Mouse (Mus musculus) CD4-positive, CD25-positive, alpha-beta regulatory T cell, adult 4 months (primary cell): ENCODE measurements around the gene Vav1. TPM values are rescaled to one million over a fixed set of nuclear protein-coding genes. Genes with fewer than 3 reads are reported as not detected.
"Not testable (repeated sequence)": the region's sequence is repeated elsewhere in the genome, so short reads cannot be mapped to it uniquely, and the experiment has no call there.

Experiments used
- ATAC-seq: one replicate; pipeline ENCODE4 v1.8.0; 2017
- polyA plus RNA-seq, 2 experiments: library from polyadenylated mRNA; unstranded; fragments of 100-300 nt; shearing (Covaris generic); gene quantifications; one replicate each; pipeline ENCODE4 v1.2.1; 2017

The Vav1 gene
- polyA plus RNA-seq, 2 experiments from 2014 or later = 88.9 to 130 TPM

DNA sequence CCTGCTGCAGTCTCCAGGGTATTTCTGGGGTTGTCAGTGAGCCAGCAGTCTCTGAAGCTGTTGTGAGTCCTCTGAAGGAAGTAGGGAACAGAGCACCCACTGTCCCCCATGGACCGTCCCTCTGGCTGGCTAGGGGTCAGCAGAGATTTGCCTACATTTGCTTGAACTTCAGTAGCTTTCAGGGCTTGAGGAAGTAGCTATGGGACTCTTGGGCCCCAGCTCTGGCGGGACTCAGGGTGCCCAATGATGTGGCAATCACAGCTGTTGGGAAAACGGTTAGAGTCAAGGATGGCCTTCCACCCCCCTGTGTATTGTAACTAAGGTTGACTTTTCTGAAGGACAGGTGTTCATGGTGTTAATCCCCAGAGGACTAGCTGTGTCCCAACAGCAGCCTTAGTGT lies 1.5 kb downstream of the Vav1 start:
- no peak for ATAC-seq

DNA sequence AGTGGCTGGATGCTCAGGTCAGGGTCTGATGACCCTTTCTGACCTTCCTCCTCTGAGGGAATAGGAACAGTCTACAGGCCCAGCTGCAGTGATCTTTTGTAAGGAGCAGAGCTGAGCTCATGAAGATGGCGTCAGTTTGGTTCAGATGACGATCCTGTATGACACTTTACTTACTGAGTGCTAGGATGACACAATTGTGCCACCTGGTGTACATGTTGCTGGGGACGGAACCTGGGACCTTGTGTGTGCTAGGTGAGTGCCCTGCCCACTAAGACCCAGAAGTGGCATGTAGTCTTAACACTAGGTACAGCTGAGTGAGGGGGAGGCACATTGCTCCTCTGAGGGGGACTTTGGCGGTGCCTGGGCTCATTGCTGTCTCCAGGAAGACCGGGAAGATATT lies 5.0 kb downstream of the Vav1 start:
- ATAC-seq = no peak

DNA sequence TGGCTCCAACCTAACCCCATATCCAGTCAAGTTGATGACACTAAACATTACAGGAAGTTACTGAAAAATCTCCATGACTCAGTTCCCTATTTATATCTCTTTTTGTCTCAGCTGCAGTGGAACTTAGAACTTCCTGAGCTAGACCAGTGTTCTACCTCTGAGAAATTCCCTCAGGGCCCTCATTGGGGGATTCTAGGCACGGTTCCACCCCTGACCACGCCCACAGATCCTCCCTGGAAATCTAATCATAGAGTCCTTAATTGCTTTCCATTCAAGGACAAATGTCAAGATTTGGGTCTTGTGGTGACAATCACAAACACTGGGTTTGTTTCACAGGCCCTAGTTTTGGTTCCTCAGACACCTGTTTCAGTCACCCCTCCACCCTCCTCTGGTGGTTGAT lies 6.2 kb downstream of the Vav1 start:
- no peak for ATAC-seq

DNA sequence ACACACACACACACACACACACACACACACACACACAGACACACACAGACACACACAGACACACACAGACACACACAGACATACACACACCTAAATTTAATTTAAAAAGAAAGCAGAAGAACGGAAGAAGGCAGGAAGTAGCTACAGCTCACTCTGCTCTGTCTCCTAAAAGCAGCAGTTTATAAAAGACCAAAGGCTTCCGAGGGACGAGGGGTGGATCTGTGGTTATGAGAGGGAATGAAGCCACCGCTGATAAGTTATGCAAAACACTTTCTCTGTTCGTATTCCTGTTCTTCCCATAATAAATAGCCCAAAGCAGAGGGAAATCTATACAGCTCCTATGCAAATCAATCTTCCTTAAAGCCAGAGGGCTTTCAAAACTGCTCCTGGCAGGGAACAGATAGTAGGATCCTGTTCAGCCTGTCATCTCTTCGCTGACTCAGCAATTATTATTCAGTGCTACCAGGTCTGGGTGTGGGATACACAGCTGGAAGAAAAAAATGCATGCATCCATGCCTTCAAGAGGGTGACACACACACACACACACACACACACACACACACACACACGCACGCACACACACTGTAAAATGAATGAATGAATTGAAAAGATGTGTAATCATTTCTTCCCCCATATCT lies 7.9 kb downstream of the Vav1 start:
- ATAC-seq = peak; percentile 68

DNA sequence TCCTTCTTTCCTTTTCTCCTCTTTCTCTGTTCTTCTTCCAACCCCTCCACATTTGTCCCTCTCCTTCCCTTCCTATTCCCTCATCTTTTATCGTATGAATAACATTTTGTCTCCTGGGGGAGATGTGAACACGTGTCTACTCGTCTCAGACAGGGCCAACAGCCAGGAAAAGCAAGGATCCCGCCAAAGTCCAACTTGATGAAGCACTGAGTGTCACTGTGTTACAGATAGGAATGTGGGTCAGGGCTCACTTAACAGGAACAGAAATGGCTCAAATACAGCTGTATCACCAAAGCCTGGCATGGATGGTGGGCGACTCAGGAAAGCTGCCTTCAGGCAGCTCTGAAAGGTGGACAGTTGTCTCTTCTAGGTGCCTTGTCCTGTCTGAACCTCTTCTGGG lies 10.4 kb downstream of the Vav1 start:
- ATAC-seq = no peak

DNA sequence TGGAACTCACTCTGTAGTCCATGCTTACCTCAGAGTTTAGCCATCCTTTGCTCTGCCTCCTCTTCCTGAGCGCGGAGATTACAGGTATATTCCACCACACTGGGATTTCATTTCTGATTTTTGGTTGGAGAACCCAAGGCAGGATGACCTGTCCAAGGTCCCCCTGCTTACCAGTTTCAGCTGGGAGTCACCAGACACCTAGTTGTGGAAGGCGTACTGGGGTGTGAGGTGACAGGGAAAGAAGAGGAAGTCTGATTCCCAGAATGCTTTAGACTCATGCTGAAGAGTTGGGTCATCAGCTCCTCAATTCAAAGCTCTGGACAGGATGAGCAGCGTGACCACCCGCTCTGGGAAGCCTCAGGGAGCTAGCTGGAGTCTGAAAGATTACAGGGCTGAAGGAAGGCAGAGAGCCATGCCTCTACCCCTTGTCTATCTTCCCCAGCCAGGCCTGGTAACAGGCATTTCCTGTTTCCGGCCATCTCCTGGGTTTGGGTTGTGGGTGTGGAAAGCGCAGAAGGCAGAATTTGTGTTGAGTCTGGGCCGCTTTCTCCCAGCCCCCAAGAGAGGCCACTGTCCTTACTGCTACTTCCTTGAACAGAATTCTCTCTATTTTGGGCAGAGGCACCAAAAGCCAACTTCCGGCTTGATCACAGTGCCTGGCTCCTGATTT lies 11.2 kb downstream of the Vav1 start:
- ATAC-seq = peak; percentile 63

DNA sequence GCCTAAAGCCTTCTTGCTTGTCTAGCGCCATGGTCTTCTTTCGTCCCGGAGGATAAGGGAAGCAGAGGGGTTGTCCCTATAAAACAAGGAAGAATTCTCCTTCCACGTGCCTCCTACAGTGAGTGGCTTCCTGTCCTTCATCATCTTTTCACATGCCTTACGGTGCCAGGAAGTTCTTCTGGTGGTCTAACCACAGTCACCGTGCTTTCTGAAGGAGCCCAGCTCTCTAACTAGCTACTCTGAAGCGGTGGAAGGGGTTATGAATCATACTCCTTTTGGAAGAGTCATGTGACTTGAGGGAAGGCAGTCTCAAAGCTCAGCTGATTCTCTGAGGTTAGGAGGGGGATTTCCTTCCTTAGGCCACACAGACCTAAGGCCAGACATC lies 11.8 kb downstream of the Vav1 start:
- peak; percentile 55 for ATAC-seq

DNA sequence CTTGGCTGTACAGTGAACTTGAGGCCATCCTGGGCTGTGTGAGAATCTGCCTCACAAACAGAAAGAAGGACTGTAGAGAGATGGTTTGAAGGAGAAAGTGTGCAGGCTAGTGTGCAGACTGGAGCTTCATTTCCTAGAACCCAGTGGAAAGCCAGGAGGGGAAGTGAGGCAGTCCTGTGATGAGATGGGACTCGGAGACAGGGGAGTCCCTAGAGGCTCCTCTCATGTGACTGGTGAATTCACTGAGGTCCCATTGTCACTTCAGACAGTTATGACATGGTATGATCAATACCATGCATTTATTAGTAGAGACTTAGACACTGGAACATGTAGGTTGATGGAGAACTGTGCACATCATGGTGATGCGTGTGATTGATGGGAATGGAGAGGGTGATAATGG lies 13.4 kb downstream of the Vav1 start:
- ATAC-seq = no peak

DNA sequence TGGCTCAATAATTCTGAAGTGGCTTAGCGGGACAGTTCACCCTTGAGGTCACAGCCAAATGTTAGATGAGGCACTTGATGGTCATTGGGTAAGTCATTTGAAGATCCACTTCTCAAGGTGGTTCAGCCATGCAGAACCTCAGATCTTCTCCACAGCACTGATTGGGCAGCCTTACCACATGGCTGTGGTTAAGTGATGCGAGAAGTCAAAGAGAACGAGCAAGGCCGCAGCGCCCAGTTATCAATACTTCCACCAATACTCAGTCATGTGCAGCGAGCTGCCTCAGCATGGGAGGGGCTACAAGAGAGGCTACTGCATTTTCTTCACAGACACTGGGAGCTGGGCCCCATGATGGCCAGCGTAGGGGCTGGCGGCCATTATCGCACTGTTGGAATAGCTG lies 14.1 kb downstream of the Vav1 start:
- ATAC-seq = no peak

DNA sequence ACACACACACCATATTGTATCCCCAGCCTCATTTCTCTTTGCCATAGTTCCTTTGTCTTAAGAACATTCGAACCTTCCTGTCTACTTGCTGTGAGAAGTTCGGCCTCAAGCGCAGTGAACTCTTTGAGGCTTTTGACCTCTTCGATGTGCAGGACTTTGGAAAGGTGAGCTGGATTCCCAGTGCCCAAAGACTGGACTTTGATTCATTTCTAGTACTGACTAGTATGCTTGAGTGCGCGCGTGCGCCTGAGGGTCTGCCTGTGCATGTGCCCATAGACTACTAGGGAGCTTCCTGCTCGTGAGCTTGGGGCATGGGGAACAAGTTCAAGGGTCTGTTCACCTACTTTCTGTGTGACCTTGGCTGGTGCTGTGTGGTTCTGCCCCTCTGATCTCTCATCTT lies 17.0 kb downstream of the Vav1 start:
- ATAC-seq = no peak

DNA sequence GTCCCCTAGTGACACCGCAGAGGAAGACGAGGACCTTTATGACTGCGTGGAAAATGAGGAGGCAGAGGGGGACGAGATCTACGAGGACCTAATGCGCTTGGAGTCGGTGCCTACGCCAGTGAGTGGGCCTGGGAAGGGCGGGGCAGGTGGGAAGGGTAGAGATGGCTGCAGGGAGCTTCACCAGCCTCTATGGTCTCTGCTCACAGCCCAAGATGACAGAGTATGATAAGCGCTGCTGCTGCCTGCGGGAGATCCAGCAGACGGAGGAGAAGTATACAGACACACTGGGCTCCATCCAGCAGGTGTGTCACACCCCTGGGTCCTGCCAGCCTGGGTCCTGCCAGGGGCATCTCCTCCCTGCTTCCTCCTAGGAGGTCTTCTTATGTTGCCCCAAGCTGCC lies 18.1 kb downstream of the Vav1 start:
- no peak for ATAC-seq

DNA sequence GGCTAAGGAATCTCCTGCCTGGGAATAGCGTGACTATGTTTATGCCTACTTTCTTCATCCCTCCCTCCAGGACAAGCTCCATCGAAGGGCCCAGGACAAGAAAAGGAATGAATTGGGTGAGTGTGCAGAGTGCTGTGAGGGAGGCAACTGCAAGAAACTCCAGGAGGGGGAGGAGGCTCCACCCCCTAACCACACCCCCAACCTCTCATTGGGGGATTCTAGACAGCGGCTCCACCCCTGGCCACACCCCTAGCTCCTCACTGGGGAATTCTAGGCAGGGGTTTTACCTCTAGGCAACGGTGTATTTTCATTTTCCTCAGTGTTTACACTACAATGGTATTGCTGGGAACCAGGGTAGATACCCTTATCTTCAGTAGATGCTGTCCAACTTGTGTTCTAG lies 26.7 kb downstream of the Vav1 start:
- peak; percentile 53 for ATAC-seq

DNA sequence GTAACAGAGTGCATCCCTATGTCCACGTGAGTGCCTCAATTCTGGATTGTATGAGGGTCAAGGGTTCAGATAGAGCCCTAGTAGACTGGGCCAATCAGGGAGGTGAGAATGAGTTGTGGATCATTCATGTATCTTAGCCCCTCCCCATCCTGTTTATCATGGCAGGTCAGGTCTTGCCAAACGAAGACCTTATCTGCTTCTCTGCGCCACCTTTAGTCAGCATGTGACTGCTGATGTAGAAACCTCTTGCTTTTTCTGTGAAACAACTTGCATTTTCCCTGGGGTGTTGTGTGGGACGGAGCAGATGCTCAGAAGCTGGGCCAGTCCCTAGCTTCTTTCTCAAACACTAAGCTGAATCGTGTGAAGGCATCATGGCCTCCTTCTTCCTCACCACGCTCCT lies 28.2 kb downstream of the Vav1 start:
- no peak for ATAC-seq

DNA sequence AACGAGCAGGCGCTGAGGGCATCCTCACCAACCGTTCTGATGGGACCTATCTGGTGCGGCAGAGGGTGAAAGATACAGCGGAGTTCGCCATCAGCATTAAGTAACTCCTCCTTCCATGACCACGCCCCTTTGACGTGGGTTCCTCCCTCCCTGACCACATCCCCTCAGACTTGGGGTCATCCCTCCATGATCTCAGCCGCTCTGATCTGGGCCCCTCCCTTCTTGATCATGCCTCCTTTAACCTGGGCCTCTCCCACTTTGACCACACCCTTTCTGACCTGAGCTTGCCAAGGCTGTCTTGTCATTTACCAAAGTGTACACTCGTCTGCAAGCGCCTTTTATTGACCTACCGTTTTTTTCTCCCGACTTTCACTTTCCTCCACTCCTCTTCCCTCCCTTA lies 32.9 kb downstream of the Vav1 start:
- peak; percentile 39 for ATAC-seq

DNA sequence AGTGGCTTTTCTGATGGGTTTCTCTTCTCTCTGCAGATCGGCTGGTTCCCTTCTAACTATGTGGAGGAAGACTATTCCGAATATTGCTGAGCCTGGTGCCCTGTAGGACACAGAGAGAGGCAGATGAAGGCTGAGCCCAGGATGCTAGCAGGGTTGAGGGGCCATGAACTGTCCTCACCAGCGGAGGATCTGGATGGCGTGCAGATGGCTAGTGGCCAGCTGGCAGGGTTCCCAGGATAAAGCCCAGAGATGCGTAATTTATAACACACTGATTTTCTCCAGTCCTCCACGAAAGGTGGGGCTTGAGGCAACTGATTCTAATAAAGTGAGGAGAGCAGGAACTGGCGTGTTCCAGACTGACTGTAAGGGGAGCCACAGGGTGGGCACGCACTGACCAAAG lies 48.7 kb downstream of the Vav1 start:
- ATAC-seq = no peak

DNA sequence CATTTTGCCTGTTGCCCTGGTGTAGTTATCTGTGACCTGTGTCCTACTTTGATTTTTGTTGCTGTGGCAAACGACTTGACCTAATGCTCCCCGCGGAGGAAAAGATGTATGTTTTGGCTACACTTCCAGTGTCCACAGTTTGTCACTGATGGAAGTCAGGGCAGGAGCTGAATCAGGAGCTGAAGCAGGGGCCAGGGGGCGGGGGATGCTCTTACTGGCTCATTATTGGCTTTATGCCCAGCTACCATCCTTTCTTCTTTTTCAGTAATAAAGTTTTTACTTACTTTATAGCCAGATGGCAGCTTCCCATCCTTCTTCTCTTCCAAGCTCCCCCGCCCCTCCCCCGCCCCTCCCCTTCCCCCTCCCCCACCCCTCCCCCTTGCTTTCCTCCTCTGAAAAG lies 50.0 kb downstream of the Vav1 start:
- no peak for ATAC-seq

DNA sequence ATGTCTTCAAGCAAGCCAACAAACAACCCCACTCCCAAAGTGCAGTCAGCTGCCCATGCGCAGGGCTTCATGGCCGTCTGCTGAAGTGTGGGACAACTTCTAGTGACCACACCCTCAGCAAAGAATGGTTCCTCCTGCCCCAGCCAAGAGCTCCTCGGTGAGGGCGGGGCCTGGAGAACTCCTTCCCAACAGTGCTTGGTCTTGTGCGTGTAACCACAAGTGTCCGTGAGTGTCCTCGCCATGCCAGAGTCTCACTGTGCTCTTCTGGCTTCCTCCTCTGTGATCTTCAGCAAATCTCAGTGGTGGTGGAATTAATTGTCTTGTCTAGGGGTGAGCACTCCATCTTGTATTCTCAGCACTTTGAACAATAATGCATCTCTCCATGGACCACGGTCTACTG lies 52.1 kb downstream of the Vav1 start:
- no peak for ATAC-seq

DNA sequence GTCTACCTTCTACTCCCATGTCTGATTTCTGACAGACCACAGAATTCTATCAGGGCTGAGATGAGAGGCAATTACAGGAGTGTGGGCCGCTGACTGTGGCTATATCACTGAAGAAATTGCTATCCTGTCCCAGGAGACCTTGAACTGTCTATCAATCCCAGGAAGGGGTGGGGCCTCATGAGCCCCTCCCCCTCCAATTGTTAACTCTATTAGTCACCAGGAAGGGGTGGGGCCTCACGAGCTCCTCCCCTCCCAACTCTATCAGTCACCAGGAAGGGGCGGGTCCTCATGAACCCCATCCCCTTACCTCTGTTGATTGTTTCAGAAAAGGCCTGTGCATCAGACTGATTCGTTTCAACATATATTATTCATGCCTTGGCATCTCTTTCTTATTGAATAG lies 53.3 kb downstream of the Vav1 start:
- peak; percentile 23 for ATAC-seq

DNA sequence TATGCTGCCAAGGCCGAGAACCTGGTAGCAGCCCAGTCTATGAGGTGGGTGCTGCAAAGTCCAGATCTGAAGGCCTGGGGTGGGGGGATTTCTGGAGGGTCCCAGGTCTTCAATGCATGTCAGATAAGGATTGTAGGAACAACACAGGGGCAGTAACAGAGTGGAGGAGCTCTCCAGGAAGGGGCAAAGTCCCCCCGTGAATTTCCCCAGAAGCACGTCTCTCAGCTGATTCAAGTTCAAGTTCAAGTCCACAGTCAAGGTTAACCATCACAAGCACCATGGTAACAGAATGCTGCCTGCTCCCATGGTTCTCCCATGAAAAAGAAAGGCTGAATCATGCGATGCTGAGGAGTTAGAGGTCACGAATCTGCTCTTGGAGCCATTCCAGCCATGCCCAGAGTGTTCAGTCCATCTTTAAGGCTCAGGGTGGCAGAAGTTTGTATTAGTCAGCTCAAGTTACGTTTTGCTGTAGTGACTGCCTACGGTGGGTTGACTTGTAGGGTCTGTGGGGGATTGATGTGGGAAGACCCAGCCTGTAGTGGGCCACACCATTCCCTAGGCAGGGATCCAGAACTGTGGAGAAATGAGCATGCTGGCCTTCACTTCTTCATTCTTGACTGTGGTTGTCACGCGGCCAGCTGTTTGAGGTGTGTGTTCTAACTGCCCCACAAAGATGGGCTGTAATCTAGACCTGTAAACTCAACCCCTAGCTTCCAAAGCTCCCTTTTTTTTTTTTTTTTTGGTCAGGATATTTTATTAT lies 55.3 kb downstream of the Vav1 start:
- no peak for ATAC-seq

DNA sequence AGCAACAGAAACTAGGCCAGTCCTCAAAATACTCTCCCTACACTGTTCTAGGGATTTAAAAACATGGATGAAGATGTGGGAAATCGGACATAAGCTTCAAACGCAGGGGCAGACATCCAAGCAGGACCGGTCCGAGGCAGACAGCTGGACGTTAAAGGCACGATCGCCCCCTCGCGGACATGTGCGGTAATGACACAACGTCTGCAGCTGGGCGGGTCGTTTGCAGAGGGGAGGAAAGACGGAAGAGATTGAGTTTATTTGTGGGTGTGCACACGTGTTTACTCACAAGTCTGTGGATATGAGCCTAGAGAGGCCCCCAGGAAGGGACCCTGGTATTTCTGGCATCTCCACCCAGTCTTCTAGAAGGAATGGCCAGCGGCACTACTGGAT lies 55.9 kb downstream of the Vav1 start:
- peak; percentile 46 for ATAC-seq

DNA sequence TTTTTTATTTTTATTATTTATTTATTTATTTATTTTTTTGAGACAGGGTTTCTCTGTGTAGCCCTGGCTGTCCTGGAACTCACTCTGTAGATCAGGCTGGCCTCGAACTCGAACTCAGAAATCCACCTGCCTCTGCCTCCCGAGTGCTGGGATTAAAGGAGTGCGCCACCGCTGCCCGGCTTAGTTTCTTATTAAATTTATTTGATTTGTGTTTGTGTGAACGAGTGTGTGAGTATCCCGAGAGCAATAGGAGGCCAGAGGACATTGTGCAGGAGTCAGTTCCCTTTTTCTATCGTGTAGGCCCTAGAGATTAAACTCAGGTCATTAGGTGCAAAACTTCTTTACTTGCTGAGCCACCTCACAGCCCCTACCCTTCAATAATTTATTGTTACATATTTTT lies 56.3 kb downstream of the Vav1 start:
- ATAC-seq = not testable (repeated sequence)

DNA sequence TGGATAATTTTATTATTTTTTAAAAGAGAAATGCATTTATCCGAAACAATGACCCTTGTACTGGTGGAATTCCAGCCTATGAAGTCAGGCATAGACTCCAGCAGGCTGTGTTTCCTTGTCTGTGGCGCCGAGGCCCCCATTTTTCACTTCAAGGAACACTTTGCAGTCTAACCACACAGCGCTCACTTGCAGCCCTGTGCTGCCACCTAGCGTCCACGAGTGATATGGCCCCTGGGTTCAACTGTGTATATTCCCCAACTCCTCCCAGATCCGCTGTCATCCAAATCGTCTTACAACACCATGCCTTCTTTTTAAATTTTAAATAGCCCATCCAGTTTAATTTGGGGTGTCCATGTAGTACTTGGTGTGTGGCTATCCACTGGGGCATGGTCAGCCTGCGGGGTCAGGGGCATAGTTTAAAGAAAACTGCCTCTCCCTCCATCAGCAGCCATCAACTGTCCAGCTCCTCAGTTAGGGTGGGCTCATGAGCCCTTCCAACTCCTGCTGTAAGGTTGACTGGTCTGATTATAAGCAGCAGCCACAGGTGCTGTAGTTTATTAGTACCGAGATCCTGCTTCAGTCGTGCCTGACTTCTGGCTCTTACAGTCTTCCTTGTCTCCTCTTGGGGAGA lies 56.9 kb downstream of the Vav1 start:
- peak; percentile 80 for ATAC-seq

DNA sequence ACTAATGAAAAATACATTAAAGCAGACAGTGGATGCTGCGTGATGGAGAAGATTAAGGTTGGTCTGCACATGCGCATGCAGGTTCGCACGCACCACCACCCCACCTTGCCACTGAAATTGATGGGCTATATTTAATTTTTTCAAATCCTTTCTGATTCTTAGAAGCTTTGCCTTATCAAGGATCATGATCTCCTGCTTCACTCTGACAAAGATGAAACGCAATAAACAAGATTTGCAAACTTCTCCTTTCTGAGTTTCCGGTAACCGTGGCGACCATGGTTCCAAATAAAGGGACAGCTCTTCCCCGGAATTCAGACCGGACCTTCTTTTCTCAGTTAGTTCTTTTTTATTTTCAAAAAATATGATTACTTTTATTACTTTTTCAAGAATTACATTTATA lies 59.1 kb downstream of the Vav1 start:
- ATAC-seq = peak; percentile 33

DNA sequence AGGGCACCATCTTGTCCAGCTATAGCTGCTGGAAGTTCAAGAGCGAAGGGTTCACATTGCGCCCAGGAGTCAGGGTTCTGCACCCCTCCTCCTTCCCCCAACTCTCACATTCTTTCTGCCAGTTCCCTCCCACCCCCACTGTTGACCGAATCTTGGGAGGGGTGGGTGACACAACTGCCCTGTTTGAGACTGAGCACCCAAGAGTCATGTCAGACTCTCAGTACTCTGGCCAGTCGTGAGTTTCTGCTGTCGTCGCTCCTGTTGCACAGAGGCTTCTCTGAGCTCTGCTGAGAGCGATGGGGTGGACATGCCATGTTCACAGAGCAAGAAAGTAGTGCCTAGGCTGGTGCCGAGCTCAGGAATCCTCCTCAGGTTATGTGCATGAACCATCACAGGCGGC lies 60.4 kb downstream of the Vav1 start:
- ATAC-seq = no peak
